Mouse (Mus musculus) forebrain, embryonic 10.5 days (tissue): Measurements from ENCODE around the gene Ankrd6. TPM values are rescaled to one million over a fixed set of nuclear protein-coding genes. Genes with fewer than 3 reads are reported as not detected.
A peak's percentile ranks its signal among the peaks of the same experiment; 100 is the strongest.

ENCODE experiments used
- DNase-seq: peaks from one replicate; pipeline ENCODE4 v3.0.0-alpha.2; 2017; ENCODE audit warnings: low spot score; ENCODE audit errors: extremely low spot score
- H3K27ac ChIP-seq: fragments of 300-500 bp; sonication (generic); 2 replicates; pipeline ENCODE4 v1.5.1; 2016; ENCODE audit warnings: mild to moderate bottlenecking
- H3K27me3 ChIP-seq: fragments of 300-500 bp; sonication (generic); 2 replicates; pipeline ENCODE4 v1.6.1; 2016; ENCODE audit warnings: mild to moderate bottlenecking; ENCODE audit not compliant: poor library complexity, severe bottlenecking
- H3K36me3 ChIP-seq: fragments of 300-500 bp; sonication (generic); replicated peaks from 2 replicates; pipeline ENCODE4 v1.6.1; 2016; ENCODE audit warnings: mild to moderate bottlenecking, moderate library complexity
- H3K4me1 ChIP-seq: fragments of 300-500 bp; sonication (generic); 2 replicates; pipeline ENCODE4 v1.6.1; 2016
- H3K4me3 ChIP-seq: fragments of 300-500 bp; sonication (generic); 2 replicates; pipeline ENCODE4 v1.5.1; 2016; ENCODE audit warnings: mild to moderate bottlenecking, moderate library complexity
- H3K9me3 ChIP-seq: fragments of 300-500 bp; sonication (generic); 2 replicates; pipeline ENCODE4 v1.6.1; 2016; ENCODE audit warnings: mild to moderate bottlenecking, moderate library complexity
- WGBS: fragments of 180-500 bp; shearing (Covaris S2); methylation state at CpG from one replicate; pipeline ENCODE4 v1.1.7; 2016; 5-methylcytosine and 5-hydroxymethylcytosine counted together
- polyA plus RNA-seq: library from polyadenylated mRNA; unstranded; fragments of >200 nt; fragmentation: Nextera tagmentation; extraction: Ambion mirVana; gene quantifications from 2 replicates; pipeline ENCODE4 v1.2.1, GENCODE M21; 2016

Ankrd6 gene
- polyA plus RNA-seq, result 11.9 and 12.4 TPM in 2 replicates

DNA sequence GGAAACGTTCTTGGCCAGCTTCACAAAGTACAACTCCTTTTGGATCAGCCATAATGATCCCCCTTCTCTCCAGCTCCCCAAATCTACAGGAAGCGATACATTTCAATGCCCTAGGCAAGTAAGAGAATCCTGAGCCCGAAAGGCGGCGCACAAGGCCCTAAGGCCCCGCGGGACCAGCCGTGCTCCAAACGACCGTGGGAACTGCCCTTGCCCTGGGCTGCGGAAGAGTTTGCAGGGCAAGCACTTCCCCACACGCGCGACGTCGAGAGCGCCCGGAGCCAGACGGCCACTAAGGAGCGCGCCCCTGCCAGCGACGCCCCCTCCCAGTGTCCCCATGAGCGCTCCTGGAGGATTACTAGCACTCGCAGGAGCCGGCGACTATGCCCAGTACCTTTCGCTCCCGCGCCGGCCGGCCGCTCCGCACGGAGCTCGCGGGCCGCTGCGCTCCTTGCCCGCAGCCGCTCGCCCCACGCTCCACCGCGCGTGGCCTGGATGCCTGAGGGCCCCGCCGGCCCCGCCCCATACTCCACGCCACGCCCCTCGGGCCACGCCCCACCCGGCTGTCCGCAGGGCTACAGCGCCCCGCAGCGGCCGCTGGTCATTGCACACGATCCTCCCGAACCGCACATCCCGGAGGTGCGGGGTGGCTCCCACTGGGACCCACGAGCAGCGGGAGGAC is at the start of gene Ankrd6:
Gene Ankrd6, minus strand, starts transcription at position 486 of the 679 bp plus-strand sequence.
- no peaks in the 10 kb centered on the region for H3K9me3 ChIP-seq
- WGBS, result under 1% methylated on average over 66 of the region's 66 CpGs
- peaks cover 37% of the 10 kb centered on the region for H3K4me1 ChIP-seq
- H3K27ac ChIP-seq, result peak within 1 kb of the TSS; percentile 84
- H3K27me3 ChIP-seq, result peaks cover 30% of the 10 kb centered on the region
- peak within 1 kb of the TSS; percentile 71 for H3K4me3 ChIP-seq
- H3K36me3 ChIP-seq, result no peaks in the 10 kb centered on the region
- DNase-seq, result peak; percentile 87

DNA sequence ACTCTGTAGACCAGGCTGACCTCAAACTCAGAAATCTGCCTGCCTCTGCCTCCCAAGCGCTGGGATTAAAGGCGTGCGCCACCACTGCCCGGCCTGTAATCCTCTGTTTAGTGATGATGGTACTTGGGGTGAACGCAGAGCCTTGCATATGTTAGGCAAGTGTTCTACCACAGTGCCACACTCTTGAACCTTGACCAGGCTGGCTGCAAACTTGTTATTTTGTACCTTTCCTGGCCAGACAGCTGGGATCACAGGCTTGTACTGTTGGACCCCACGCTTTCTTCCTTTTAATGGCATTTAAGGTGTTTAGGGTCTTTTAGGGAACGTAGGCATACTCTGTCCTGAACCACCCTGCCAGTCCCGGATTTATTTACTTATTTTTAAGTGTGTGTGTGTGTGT is 48.4 kb upstream of the Ankrd6 start:
- DNase-seq, result no peak
- Histone ChIP-seq H3K27ac (no peak overlapping the region), H3K27me3 (no peaks in the 10 kb centered on the region), H3K4me1 (no peaks in the 10 kb centered on the region), H3K4me3 (no peak overlapping the region), H3K9me3 (no peaks in the 10 kb centered on the region; the same call in 1 of the 2 replicates), H3K36me3 (peaks cover 44% of the 10 kb centered on the region)
- 93% methylated on average over 8 of the region's 8 CpGs for WGBS

DNA sequence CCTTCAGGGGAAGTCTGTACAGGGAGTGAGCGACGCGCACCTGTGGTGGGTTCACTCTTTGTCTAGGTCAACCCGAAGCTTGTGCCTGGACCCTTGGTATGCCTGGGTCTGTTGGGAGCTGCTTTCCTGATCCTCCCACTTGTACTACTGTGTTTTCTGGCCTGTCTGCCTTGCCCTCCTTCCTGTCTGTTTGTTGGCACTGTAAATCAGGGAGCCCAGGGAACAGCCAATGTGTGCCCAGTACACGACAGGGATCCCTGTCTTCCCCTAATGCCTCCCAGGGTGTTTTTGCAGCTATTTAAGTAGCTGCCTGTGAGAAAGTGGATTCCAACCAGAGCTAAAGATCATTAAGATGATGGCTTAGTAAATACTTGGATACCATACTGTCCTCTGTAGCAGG is 46.9 kb upstream of the Ankrd6 start:
- Histone ChIP-seq H3K36me3 (peaks cover 41% of the 10 kb centered on the region), H3K9me3 (no peaks in the 10 kb centered on the region; the same call in 1 of the 2 replicates), H3K27ac (no peak overlapping the region), H3K4me3 (no peak overlapping the region), H3K4me1 (no peaks in the 10 kb centered on the region), H3K27me3 (no peaks in the 10 kb centered on the region)
- DNase-seq, result no peak
- 94% methylated on average over 5 of the region's 5 CpGs for WGBS

DNA sequence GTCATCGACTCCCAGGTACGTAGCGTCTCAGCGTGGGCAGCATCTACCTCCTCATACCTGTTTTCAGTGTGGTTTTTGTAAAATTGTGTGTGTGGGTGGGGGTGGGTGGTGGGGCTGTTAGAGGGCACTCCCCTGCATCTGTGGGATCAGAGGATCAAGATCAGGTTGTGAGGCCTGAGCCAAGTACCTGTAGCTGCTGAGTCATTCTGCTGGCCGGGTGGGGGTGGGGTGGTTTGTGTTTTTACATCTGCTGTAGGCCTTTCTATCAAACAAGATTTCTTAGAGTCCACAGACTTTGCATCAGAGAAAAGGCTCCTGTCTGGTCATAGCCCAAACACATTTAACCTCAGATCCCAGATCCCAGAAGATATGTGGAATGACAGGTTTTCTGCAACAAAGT is 45.4 kb upstream of the Ankrd6 start:
- peaks cover 45% of the 10 kb centered on the region for H3K36me3 ChIP-seq
- no peaks in the 10 kb centered on the region for H3K4me1 ChIP-seq
- DNase-seq, result no peak
- 94% methylated on average over 5 of the region's 5 CpGs for WGBS
- H3K4me3 ChIP-seq, result no peak overlapping the region
- H3K9me3 ChIP-seq, result no peaks in the 10 kb centered on the region; the same call in 1 of the 2 replicates
- H3K27ac ChIP-seq, result no peak overlapping the region
- no peaks in the 10 kb centered on the region for H3K27me3 ChIP-seq

DNA sequence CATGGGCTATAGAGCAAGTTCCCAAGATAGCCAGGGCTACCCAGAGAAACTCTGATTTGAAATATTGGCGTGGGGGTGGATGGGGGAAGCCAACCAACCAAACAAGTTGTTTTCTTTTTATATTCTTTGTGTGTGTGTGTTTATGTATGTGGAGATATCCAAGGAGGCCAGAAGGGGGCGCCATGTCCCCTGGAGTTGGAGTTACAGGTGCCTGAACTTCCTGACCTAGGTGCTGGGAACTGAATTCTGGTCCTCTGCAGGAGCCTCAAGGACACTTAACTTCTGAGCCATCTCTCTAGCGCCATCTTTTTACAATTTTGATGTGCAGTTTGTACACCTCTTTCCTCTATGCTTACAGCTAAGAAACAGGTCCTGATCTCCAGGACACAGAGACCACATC is 43.5 kb upstream of the Ankrd6 start:
- Histone ChIP-seq H3K4me3 (no peak overlapping the region), H3K9me3 (no peaks in the 10 kb centered on the region; the same call in 1 of the 2 replicates), H3K4me1 (no peaks in the 10 kb centered on the region; the same call in 1 of the 2 replicates), H3K27ac (no peak overlapping the region), H3K27me3 (no peaks in the 10 kb centered on the region), H3K36me3 (peaks cover 36% of the 10 kb centered on the region)
- 83% methylated on average over 3 of the region's 3 CpGs for WGBS
- no peak for DNase-seq

DNA sequence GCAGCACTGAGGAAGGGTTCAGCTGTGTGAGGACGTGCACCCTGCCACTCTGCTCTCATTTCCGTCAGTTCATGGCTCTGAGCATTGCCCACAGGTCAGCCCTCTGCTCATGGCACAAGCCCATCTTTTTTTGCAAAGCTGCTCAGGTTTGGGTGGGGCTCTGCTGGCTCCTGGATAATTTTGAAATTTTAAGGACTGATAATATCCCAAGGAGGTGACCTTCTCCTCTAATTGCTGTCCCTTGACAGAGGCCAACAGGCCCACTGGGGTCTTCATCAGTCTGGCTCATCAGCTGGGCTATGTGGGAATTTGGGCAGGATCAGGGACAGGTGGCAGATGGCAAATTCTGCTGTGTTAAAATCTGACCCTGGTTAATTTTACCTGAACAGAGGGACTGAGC is 38.7 kb upstream of the Ankrd6 start:
- Histone ChIP-seq H3K4me3 (no peak overlapping the region), H3K4me1 (peaks cover 24% of the 10 kb centered on the region), H3K9me3 (no peaks in the 10 kb centered on the region; the same call in 1 of the 2 replicates), H3K27me3 (no peaks in the 10 kb centered on the region), H3K36me3 (peaks cover 16% of the 10 kb centered on the region), H3K27ac (no peak overlapping the region)
- DNase-seq, result no peak
- whole genome bisulfite sequencing, result 79% methylated on average over 2 of the region's 2 CpGs

DNA sequence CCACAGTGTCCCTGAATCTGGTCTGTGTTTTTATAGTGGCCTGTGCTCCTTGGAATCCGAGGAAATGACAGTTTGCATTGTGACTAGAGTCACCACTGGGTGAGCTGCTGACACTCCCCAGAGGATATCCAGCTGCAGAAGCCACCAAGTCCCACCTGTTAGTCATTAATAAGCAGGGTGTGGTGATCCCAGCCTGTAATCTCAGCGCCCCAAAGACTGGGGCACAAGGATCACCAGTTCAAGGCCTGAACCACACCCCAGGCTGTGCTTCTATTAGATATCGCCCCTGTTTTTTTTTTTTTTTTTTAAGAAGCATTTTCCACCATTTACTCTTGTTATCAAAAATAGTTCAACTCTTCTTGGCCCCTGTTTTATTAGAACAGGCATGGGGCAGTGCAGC is 36.4 kb upstream of the Ankrd6 start:
- no peaks in the 10 kb centered on the region for H3K9me3 ChIP-seq
- H3K36me3 ChIP-seq, result 0 out of 2 replicates have a peak, but pooled peaks cover 2% of the 10 kb centered on the region
- 57% methylated on average over 3 of the region's 3 CpGs for WGBS
- no peak for DNase-seq
- no peak overlapping the region for H3K27ac ChIP-seq
- peaks cover 3% of the 10 kb centered on the region for H3K27me3 ChIP-seq
- H3K4me3 ChIP-seq, result no peak overlapping the region
- peaks cover 36% of the 10 kb centered on the region for H3K4me1 ChIP-seq

DNA sequence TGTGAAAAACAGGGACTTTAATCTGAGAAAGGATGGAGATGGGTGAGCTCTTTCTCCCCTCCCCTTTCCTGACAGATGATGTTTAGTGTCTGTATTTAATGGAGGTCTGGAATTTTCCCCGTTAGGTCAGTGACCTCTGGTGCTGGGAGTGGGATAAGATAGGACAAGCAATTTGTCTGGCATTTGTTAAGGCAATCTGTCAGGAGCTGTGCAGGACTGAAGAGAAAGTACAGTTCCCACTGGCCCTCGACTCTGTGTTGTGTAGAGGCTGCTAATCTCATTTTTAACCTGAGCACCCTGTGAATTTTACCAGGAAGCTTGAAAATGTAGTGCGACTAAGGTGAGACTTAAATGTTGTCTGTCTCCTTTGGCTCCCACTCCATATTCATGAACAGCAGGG is 35.0 kb upstream of the Ankrd6 start:
- Histone ChIP-seq H3K27me3 (peaks cover 16% of the 10 kb centered on the region), H3K4me3 (peak overlapping the region; percentile 96), H3K9me3 (no peaks in the 10 kb centered on the region), H3K36me3 (0 out of 2 replicates have a peak, but pooled peaks cover 2% of the 10 kb centered on the region), H3K27ac (peak overlapping the region; percentile 99), H3K4me1 (peaks cover 47% of the 10 kb centered on the region)
- 2% methylated on average over 3 of the region's 3 CpGs for WGBS
- DNase-seq, result no peak

DNA sequence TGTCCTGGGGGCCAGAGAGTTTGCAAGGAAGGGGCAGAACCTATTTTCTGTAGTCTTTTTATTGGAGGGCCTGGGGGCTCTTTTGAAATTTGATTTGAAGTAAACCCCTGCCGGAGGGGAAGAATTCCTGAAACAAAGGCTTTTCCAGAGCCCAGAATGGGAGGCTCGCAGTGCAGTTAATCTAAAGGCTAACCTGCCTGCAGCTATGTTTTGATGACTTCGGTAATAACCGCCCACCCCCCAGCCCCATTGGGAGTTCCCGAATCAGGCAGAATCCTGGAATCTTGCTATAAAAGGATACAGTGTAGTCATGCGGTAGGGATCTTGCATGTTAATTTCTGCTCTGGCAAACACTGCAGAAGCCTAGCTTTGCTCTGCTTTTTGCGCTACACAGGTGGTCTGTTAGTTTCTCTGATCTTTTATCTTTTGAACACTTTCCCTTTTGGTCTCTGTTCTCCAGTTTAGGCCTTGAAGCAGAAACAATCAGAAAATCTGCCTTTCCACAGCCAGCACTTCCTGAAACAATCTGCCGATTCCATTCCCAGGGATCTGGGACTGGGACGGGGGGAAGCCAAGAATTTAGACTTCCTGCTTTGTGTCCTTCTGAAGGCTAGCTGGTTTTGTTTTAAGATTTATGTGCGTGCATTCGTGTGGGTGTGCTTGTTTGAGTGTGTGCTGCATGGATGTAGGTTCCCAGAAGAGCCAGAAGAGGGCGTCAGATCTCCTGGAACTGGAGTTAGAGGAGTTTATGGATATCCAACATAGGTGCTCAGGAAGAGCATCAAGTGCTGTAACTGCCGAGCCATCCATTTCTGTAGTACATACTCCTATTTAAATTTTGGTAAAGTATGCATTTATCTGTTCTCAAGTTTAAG is 34.4 kb upstream of the Ankrd6 start:
- DNase-seq, result peak; percentile 51
- Histone ChIP-seq H3K4me1 (peaks cover 47% of the 10 kb centered on the region), H3K27me3 (peaks cover 17% of the 10 kb centered on the region), H3K36me3 (0 out of 2 replicates have a peak, but pooled peaks cover 2% of the 10 kb centered on the region), H3K27ac (peak overlapping the region; percentile 99), H3K4me3 (peak overlapping the region; percentile 96), H3K9me3 (no peaks in the 10 kb centered on the region)
- 7% methylated on average over 13 of the region's 13 CpGs for WGBS

DNA sequence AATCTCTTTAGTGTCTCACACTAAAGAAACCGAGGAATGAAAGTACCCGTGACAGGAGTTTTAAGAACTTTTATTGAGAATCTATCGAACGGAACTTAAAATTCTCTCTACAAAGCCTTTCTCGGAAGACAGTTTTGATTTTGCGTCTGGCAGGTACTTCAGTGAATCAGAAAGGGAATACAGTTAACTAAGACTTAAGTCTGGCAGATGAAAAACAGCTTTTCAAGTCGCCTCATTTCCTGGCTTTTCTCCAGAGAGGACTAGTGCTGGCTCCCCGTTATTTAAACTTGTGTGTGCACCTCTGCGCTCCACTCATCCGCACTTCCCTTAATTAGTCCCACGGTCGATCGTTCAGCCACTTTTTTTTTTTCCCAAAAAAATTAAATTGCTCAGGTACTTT is 33.6 kb upstream of the Ankrd6 start:
- Histone ChIP-seq H3K4me3 (peak overlapping the region; percentile 96), H3K36me3 (0 out of 2 replicates have a peak, but pooled peaks cover 2% of the 10 kb centered on the region), H3K4me1 (peaks cover 47% of the 10 kb centered on the region), H3K27me3 (peaks cover 17% of the 10 kb centered on the region), H3K27ac (peak overlapping the region; percentile 99), H3K9me3 (no peaks in the 10 kb centered on the region)
- DNase-seq, result peak; percentile 45
- WGBS, result 0% methylated on average over 13 of the region's 13 CpGs

DNA sequence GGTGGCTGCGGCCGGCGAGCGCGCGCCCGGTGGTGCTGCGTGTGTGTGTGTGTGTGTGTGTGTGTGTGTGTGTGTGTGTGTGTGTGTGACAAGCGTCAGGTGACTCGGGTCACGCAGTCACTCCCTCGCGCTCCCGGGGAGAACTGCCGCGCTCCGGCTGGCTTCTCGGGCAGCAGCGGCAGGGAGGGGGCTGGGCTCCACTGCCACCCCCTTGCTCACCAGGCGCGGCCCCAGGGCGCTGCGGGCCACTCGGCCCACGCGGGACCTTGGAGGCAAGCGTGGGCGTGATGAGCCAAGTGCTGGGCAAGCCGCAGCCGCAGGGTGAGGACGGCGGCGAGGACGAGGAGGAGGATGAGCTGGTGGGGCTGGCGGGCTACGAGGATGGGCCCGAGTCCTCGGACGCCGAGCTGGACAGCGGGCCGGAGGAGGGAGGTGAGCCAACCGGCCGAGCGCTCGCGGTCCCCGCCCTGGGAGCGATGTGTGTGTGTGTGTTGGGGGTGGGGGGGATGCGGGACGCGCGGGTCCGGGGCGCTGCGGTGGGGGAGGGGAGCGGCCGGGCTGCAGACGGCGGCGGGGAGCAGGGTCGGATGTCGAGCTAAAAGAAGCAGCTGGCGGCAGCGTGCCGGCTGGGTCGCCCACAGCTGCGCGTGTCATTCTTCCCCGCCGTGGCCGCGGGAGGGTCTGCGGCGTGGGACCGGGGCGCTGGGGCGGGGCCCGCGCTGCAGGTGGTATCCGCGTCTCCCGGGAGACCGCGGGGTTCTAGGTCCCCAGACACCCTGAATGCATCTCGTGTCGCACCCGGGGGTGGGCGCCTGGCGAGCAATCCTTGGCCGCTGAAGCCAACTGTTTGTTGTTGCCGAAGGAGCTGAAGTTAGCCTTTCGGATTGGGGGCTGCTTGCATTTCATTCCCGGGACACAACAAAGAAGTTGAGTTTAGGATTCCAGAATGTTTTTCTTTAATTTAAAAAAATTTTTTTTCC is 32.8 kb upstream of the Ankrd6 start:
- Histone ChIP-seq H3K4me3 (peak overlapping the region; percentile 96), H3K27ac (peak overlapping the region; percentile 99), H3K4me1 (peaks cover 47% of the 10 kb centered on the region), H3K9me3 (no peaks in the 10 kb centered on the region), H3K36me3 (0 out of 2 replicates have a peak, but pooled peaks cover 2% of the 10 kb centered on the region), H3K27me3 (peaks cover 17% of the 10 kb centered on the region)
- WGBS, result under 1% methylated on average over 88 of the region's 94 CpGs
- peak; percentile 71 for DNase-seq

DNA sequence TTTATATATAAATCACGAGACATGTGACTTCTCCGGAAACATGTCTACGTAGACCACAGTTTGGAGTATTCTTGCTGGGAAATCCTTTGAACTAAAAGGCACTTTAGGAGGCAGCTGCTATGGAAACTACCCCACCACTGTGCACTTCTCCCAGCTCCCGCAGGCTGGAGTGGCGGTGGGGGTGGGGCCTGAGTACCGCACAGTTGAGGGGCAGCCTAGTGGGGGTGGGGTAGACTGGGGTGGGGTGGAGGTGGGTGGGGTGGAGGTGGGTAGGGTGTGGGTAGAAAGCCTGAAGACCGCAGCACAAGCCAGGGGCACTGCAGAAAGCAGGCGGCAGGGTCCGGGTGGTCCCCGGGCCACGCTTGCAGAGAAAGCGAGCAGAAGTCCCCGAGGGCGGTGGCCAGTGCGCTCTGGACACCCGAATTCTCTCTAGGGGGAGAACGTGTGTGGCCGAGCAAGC is 32.1 kb upstream of the Ankrd6 start, which contains the start of gene Rragd:
Gene Rragd, plus strand, starts transcription at position 322 of the 460 bp plus-strand sequence.
- under 1% methylated on average over 18 of the region's 18 CpGs for WGBS
- Histone ChIP-seq H3K4me3 (peak within 1 kb of the TSS; percentile 96), H3K4me1 (peaks cover 47% of the 10 kb centered on the region), H3K27me3 (peaks cover 17% of the 10 kb centered on the region), H3K9me3 (no peaks in the 10 kb centered on the region), H3K36me3 (0 out of 2 replicates have a peak, but pooled peaks cover 2% of the 10 kb centered on the region), H3K27ac (peak within 1 kb of the TSS; percentile 99)
- peak; percentile 77 for DNase-seq
